Mouse (Mus musculus) heart, postnatal 4 days (tissue): ENCODE measurements at regions not wholly inside any gene's neighbourhood (a gene's known extent, or its start where the extent isn't known, plus 50 kb on each side); places are given as distances from the start of the nearest gene placed in this dataset.
A peak's percentile ranks its signal among the peaks of the same experiment; 100 is the strongest.

Experiments
- DNase-seq: peaks from one replicate; pipeline ENCODE4 v3.0.0; 2021

GRCm38 (mm10) chr6:14298167-14298566 lies 426.8 kb upstream of the 2610001J05Rik start:
- DNase-seq: no peak

GRCm38 (mm10) chr6:14297428-14297827 lies 426.1 kb upstream of the 2610001J05Rik start:
- no peak for DNase-seq

GRCm38 (mm10) chr6:14290843-14291242 lies 419.5 kb upstream of the 2610001J05Rik start:
- no peak for DNase-seq

GRCm38 (mm10) chr6:14281476-14281875 lies 410.2 kb upstream of the 2610001J05Rik start:
- no peak for DNase-seq

GRCm38 (mm10) chr6:14261941-14262340 lies 390.6 kb upstream of the 2610001J05Rik start:
- no peak for DNase-seq

GRCm38 (mm10) chr6:14240331-14240730 lies 369.0 kb upstream of the 2610001J05Rik start:
- no peak for DNase-seq

GRCm38 (mm10) chr6:14239151-14239550 lies 367.8 kb upstream of the 2610001J05Rik start:
- DNase-seq: no peak

GRCm38 (mm10) chr6:14230823-14231222 lies 359.5 kb upstream of the 2610001J05Rik start:
- no peak for DNase-seq

GRCm38 (mm10) chr6:14207509-14207908 lies 336.2 kb upstream of the 2610001J05Rik start:
- peak; percentile 58 for DNase-seq

- no peak for DNase-seq
Observed at GRCm38 (mm10) chr6:14197107-14197506, 325.8 kb upstream of the 2610001J05Rik start.

- no peak for DNase-seq
Observed at GRCm38 (mm10) chr6:14195351-14195750, 324.0 kb upstream of the 2610001J05Rik start.

- no peak for DNase-seq
Observed at GRCm38 (mm10) chr6:14191387-14192023, 320.2 kb upstream of the 2610001J05Rik start.

GRCm38 (mm10) chr6:14185921-14186420 lies 314.7 kb upstream of the 2610001J05Rik start:
- no peak for DNase-seq

- no peak for DNase-seq
Observed at GRCm38 (mm10) chr6:14147370-14147769, 276.1 kb upstream of the 2610001J05Rik start.

- no peak for DNase-seq
Observed at GRCm38 (mm10) chr6:14146394-14146793, 275.1 kb upstream of the 2610001J05Rik start.

GRCm38 (mm10) chr6:14142107-14142751 lies 270.9 kb upstream of the 2610001J05Rik start:
- no peak for DNase-seq

- no peak for DNase-seq
Observed at GRCm38 (mm10) chr6:14130392-14131144, 259.2 kb upstream of the 2610001J05Rik start.

- no peak for DNase-seq
Observed at GRCm38 (mm10) chr6:14129394-14129793, 258.1 kb upstream of the 2610001J05Rik start.

- DNase-seq: no peak
Observed at GRCm38 (mm10) chr6:14122311-14122710, 251.0 kb upstream of the 2610001J05Rik start.

GRCm38 (mm10) chr6:14121479-14121878 lies 250.2 kb upstream of the 2610001J05Rik start:
- DNase-seq: no peak

GRCm38 (mm10) chr6:14094907-14095306 lies 223.6 kb upstream of the 2610001J05Rik start:
- DNase-seq: no peak

- DNase-seq: no peak
Observed at GRCm38 (mm10) chr6:14081884-14082283, 210.6 kb upstream of the 2610001J05Rik start.

GRCm38 (mm10) chr6:14063735-14064134 lies 192.4 kb upstream of the 2610001J05Rik start:
- no peak for DNase-seq
